Mouse (Mus musculus) heart, embryonic 15.5 days (tissue): ENCODE results near the gene Map1b. TPM values are rescaled to one million over a fixed set of nuclear protein-coding genes. Genes with fewer than 3 reads are reported as not detected.

ENCODE experiments used
- ATAC-seq: fragments of 200-750 bp; cut with Nextera tagmentation; replicated peaks from 2 replicates; pipeline ENCODE4 v1.8.0; 2017; ENCODE audit warnings: low read depth, moderate TSS enrichment; ENCODE audit not compliant: insufficient number of reproducible peaks, insufficient read depth, low FRiP score
- H3K27ac ChIP-seq: fragments of 300-500 bp; sonication (generic); 2 replicates; pipeline ENCODE4 v1.5.1; 2015; ENCODE audit warnings: mild to moderate bottlenecking, inconsistent platforms
- H3K27me3 ChIP-seq: fragments of 300-500 bp; sonication (generic); 2 replicates; pipeline ENCODE4 v1.6.1; 2015; ENCODE audit warnings: inconsistent platforms
- H3K36me3 ChIP-seq: fragments of 300-500 bp; sonication (generic); 2 replicates; pipeline ENCODE4 v1.6.1; 2015; ENCODE audit warnings: mild to moderate bottlenecking, inconsistent platforms
- H3K4me1 ChIP-seq: fragments of 300-500 bp; sonication (generic); replicated peaks from 2 replicates; pipeline ENCODE4 v1.6.1; 2015; ENCODE audit warnings: inconsistent platforms
- H3K4me2 ChIP-seq: fragments of 300-500 bp; sonication (generic); 2 replicates; pipeline ENCODE4 v1.6.1; 2015; ENCODE audit warnings: inconsistent platforms, mild to moderate bottlenecking, moderate library complexity
- H3K4me3 ChIP-seq: fragments of 300-500 bp; sonication (generic); 2 replicates; pipeline ENCODE4 v1.5.1; 2015; ENCODE audit warnings: mild to moderate bottlenecking, inconsistent platforms
- H3K9ac ChIP-seq: fragments of 300-500 bp; sonication (generic); 2 replicates; pipeline ENCODE4 v1.6.1; 2015; ENCODE audit warnings: mild to moderate bottlenecking, inconsistent platforms
- H3K9me3 ChIP-seq: fragments of 300-500 bp; sonication (generic); replicated peaks from 2 replicates; pipeline ENCODE4 v1.6.1; 2016; ENCODE audit warnings: inconsistent platforms
- WGBS: fragments of 180-500 bp; shearing (Covaris S2); methylation state at CpG from one replicate; pipeline ENCODE4 v1.1.7; 2015; ENCODE audit warnings: mixed read lengths; 5-methylcytosine and 5-hydroxymethylcytosine counted together
- polyA plus RNA-seq: library from polyadenylated mRNA; unstranded; fragments of >200 nt; fragmentation: Nextera tagmentation; extraction: Ambion mirVana; gene quantifications from 2 replicates; pipeline ENCODE4 v1.2.1, GENCODE M21; 2015

The Map1b gene
- polyA plus RNA-seq, 1 experiment from 2014 or later: 99.2 TPM

DNA sequence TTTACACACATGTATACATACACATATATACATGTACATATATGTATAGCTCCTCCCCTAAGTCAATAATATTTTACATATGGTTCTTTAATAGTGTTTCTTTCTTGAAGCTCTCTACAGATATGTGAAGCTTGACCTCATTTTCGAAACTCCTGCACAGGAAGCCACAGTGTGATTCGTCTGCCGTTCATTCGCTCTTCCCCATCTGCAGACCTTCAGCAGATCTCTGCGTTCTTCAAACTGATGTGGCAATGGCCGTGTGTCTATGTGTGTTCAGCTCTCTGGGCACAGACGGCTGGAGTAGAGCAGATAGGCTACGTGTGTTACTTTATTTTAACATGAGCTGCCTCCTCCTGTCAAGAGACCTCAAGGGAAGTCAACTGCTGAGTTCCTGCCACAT is 9.2 kb upstream of the Map1b start:
- no peaks in the 10 kb centered on the region for H3K4me1 ChIP-seq
- 69% methylated on average over 8 of the region's 8 CpGs for WGBS
- ATAC-seq: no peak
- no peaks in the 10 kb centered on the region for H3K9me3 ChIP-seq
- no peak overlapping the region for H3K4me2 ChIP-seq
- no peak overlapping the region for H3K4me3 ChIP-seq
- no peaks in the 10 kb centered on the region for H3K27me3 ChIP-seq
- no peak overlapping the region for H3K9ac ChIP-seq
- no peak overlapping the region for H3K27ac ChIP-seq
- H3K36me3 ChIP-seq: no peaks in the 10 kb centered on the region

DNA sequence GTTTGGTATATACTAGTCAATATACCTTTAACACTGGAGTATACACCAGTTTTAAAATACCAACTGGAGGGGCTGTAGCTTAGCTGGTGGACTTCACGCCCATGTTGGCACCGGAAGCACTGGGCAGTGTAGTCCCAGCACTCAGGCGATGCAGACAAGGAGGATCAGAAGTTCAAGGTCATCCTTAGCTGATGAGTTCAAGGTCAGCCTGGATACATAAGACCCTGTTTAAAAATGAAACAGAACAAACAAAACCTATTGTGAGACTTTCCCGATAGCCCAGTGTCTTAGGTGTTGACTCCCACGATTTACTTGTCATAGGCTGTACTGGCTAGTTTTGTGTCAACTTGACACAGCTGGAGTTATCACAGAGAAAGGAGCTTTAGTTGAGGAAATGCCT is 1.5 kb upstream of the Map1b start:
- no peaks in the 10 kb centered on the region for H3K9me3 ChIP-seq
- H3K9ac ChIP-seq: no peak overlapping the region
- ATAC-seq: no peak
- no peaks in the 10 kb centered on the region for H3K36me3 ChIP-seq
- no peak overlapping the region for H3K27ac ChIP-seq
- H3K4me3 ChIP-seq: no peak overlapping the region
- H3K4me2 ChIP-seq: no peak overlapping the region
- no peaks in the 10 kb centered on the region for H3K27me3 ChIP-seq
- 92% methylated on average over 5 of the region's 5 CpGs for whole genome bisulfite sequencing
- peaks cover 18% of the 10 kb centered on the region for H3K4me1 ChIP-seq

DNA sequence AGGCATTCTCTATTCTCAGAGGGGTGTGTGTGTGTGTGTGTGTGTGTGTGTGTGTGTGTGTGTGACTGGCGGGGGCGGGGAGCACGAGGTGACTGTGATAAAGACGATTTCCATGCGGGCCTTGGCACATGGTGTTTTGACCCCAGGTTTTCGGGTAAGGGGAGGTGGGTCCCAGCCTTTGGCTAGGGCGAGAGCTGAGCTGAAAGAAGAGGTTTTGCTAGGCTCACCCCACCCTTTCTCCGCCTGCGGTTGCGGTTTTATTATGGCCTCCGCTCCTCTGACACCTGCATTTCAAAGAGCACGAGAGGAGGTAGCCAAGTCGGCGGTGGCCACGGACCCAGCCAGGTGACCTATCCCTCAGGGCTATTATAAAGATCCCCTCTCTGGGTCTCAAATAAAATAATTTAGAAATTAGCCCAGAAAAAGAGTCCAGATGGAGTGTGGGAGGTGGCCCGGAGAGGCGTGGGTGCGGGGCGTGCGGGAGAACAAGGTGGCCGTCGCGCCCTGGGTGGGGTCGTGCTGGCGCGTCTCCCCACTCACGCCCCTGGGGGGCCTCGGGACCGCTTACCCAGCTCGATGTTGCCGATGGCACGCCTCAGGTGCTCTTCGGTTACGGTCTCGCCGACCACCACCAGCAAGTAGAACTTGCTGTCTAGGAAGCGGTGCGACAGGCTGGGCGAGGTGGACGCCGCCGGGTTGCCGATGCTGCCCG is 448 bp downstream of the Map1b start:
- peaks cover 23% of the 10 kb centered on the region for H3K4me1 ChIP-seq
- H3K4me2 ChIP-seq: peak overlapping the region; percentile 81
- no peaks in the 10 kb centered on the region for H3K9me3 ChIP-seq
- WGBS: under 1% methylated on average over 44 of the region's 44 CpGs
- peak overlapping the region; percentile 94 for H3K27ac ChIP-seq
- peak overlapping the region; percentile 74 for H3K4me3 ChIP-seq
- no peaks in the 10 kb centered on the region for H3K27me3 ChIP-seq
- H3K9ac ChIP-seq: peak overlapping the region; percentile 85
- ATAC-seq: 0 out of 2 replicates have a peak, but pooled peaks have one; percentile 20
- H3K36me3 ChIP-seq: no peaks in the 10 kb centered on the region

DNA sequence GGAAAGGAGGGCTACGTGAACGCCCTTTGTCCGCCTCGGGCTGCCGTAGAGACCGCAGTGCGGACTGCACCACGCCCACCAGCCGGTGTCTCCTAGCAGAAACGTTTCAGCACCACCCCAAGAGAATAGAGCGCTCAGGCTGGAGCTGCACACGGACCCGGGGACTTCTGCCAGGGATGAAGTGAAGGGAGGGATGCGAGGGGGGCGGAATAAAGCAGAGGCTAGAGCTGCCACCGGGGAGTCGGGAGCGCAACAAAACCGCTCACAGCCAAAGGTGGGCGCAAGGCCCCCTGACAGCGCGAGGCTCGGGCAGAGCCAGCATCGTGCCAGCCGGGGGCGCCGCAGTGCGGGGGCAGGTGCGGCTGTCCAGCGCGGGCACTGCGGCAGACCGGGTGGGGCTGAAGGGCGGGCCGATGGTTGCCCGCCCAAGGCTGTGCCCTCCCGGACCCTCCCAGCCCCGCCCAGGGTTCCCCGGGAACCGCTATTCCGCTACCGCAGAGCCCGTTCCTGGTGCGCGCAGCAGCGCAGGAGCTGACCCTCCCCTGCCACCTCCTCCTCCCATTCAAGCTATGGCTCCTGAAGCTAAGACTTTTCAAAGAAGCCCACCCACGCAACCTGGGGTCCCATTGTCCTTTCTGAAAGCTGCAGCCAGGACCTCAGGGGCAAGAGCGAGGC is 1.3 kb downstream of the Map1b start:
- Histone ChIP-seq H3K4me1 (peaks cover 23% of the 10 kb centered on the region), H3K9ac (peak overlapping the region; percentile 85), H3K4me2 (peak overlapping the region; percentile 81), H3K9me3 (no peaks in the 10 kb centered on the region), H3K4me3 (peak overlapping the region; percentile 74), H3K27me3 (no peaks in the 10 kb centered on the region), H3K27ac (peak overlapping the region; percentile 94), H3K36me3 (no peaks in the 10 kb centered on the region)
- peak; percentile 84 for ATAC-seq
- under 1% methylated on average over 48 of the region's 48 CpGs for WGBS

DNA sequence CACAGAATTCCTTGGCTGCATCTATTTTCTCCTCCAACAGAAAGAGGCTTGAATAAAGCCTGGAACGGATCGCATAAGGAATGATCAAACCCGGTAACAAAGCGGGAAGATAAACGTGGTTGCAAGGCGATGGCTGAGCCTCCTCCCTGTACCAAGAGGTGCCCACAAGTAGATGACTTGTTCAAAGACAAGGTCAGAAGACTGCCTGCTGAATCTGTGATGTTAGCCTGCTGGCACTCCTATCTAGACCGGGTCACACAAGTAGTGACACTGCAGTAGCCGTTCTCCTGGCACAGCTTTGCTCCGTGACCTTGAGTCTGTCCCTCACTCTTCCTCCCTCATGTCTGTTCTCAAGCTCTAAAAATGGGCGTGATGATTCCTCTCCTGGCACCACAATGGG is 2.4 kb downstream of the Map1b start:
- Histone ChIP-seq H3K9ac (peak overlapping the region; percentile 48; the same call in 1 of the 2 replicates), H3K36me3 (no peaks in the 10 kb centered on the region), H3K4me2 (peak overlapping the region; percentile 81), H3K27me3 (no peaks in the 10 kb centered on the region), H3K4me1 (peaks cover 25% of the 10 kb centered on the region), H3K9me3 (no peaks in the 10 kb centered on the region), H3K4me3 (peak overlapping the region; percentile 74), H3K27ac (peak overlapping the region; percentile 94)
- no peak for ATAC-seq
- 13% methylated on average over 10 of the region's 10 CpGs for WGBS

- peaks cover 32% of the 10 kb centered on the region for H3K4me1 ChIP-seq
- H3K27me3 ChIP-seq: no peaks in the 10 kb centered on the region
- H3K9ac ChIP-seq: no peak overlapping the region
- peak overlapping the region; percentile 74 for H3K4me3 ChIP-seq
- H3K27ac ChIP-seq: peak overlapping the region; percentile 25
- WGBS: 14% methylated on average over 7 of the region's 7 CpGs
- H3K9me3 ChIP-seq: no peaks in the 10 kb centered on the region
- ATAC-seq: no peak
- peak overlapping the region; percentile 81 for H3K4me2 ChIP-seq
- no peaks in the 10 kb centered on the region for H3K36me3 ChIP-seq
Measured at GRCm38 (mm10) chr13:99513138-99513537, 3.2 kb downstream of the Map1b start.

- Histone ChIP-seq H3K9me3 (no peaks in the 10 kb centered on the region), H3K27me3 (no peaks in the 10 kb centered on the region), H3K4me2 (no peak overlapping the region), H3K4me3 (no peak overlapping the region), H3K36me3 (peaks cover 9% of the 10 kb centered on the region; the same call in 1 of the 2 replicates), H3K9ac (no peak overlapping the region), H3K4me1 (peaks cover 27% of the 10 kb centered on the region), H3K27ac (no peak overlapping the region)
- ATAC-seq: no peak
- WGBS: 91% methylated on average over 4 of the region's 4 CpGs
Measured at GRCm38 (mm10) chr13:99509896-99510295, 6.4 kb downstream of the Map1b start.

- H3K9me3 ChIP-seq: no peaks in the 10 kb centered on the region
- H3K4me3 ChIP-seq: no peak overlapping the region
- peaks cover 30% of the 10 kb centered on the region for H3K4me1 ChIP-seq
- no peaks in the 10 kb centered on the region for H3K27me3 ChIP-seq
- H3K4me2 ChIP-seq: no peak overlapping the region
- peaks cover 9% of the 10 kb centered on the region; the same call in 1 of the 2 replicates for H3K36me3 ChIP-seq
- no peak overlapping the region for H3K9ac ChIP-seq
- WGBS: 39% methylated on average over 2 of the region's 2 CpGs
- H3K27ac ChIP-seq: no peak overlapping the region
- ATAC-seq: no peak
Measured at GRCm38 (mm10) chr13:99506580-99506962, 9.8 kb downstream of the Map1b start.

DNA sequence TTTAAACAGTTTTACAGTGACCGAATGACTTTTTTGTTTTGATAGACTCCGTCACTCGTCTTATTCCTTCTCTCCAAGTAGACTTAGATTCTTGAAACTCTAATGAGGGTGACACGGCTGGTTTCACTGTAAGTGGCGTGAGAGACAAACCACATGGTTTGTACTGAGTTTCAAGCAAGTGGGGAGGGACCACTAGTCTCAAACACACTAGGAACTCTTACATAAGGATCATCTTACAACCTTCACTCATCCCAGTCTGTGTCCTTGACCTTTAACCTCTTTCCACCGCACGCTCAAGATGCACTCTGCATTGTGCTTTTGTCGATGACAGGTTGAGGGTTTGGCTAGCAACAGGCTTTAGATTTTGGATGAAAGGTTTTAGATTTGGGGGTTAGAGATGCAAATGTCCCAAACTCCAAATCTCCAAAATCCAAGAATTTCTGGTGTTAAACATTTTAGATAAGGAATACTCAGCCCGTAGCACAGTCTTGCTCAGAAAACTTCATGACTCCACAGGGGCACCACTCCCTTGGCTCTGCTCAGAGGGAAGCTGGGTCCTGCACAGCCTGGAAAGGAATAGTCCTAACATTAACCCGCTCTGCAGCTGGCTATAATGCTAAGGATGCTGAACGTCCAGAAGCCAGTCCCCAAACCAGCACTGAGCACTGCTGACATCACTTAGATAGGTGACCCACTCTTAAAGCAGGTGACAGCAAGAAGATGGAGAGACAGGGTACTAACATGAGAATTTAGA is 10.3 kb downstream of the Map1b start:
- ATAC-seq: no peak
- peaks cover 9% of the 10 kb centered on the region; the same call in 1 of the 2 replicates for H3K36me3 ChIP-seq
- no peak overlapping the region for H3K27ac ChIP-seq
- no peak overlapping the region for H3K9ac ChIP-seq
- H3K27me3 ChIP-seq: no peaks in the 10 kb centered on the region
- no peak overlapping the region for H3K4me3 ChIP-seq
- peaks cover 29% of the 10 kb centered on the region for H3K4me1 ChIP-seq
- H3K9me3 ChIP-seq: no peaks in the 10 kb centered on the region
- 75% methylated on average over 11 of the region's 11 CpGs for WGBS
- no peak overlapping the region for H3K4me2 ChIP-seq

GRCm38 (mm10) chr13:99503370-99503979 is 12.9 kb downstream of the Map1b start:
- WGBS: 54% methylated on average over 14 of the region's 14 CpGs
- H3K27me3 ChIP-seq: no peaks in the 10 kb centered on the region
- no peak overlapping the region for H3K4me2 ChIP-seq
- H3K27ac ChIP-seq: no peak overlapping the region
- H3K36me3 ChIP-seq: peaks cover 9% of the 10 kb centered on the region; the same call in 1 of the 2 replicates
- no peaks in the 10 kb centered on the region for H3K9me3 ChIP-seq
- no peak for ATAC-seq
- no peak overlapping the region for H3K9ac ChIP-seq
- H3K4me1 ChIP-seq: peaks cover 24% of the 10 kb centered on the region
- no peak overlapping the region for H3K4me3 ChIP-seq

DNA sequence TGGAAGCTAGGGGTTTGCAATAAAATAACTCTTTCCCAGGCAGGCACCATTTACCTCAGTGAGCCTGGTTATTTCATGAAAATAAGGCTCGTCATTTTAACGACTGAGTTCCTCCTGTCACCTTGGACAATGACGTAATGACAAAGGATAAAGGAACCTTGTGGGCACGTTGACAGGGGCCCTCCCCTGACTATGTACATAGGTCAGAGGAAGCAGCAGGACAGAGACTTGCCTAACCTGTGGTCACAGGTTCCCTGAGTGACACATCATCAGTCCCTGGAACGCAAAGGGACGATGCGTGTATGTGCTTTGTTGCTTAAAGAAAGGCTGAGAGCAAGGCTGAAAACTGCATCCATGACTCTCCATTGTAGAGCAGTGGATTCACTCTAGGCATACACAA is 13.4 kb downstream of the Map1b start:
- H3K4me2 ChIP-seq: no peak overlapping the region
- no peaks in the 10 kb centered on the region for H3K27me3 ChIP-seq
- no peak overlapping the region for H3K4me3 ChIP-seq
- H3K27ac ChIP-seq: no peak overlapping the region
- no peak for ATAC-seq
- WGBS: 58% methylated on average over 7 of the region's 7 CpGs
- H3K9me3 ChIP-seq: no peaks in the 10 kb centered on the region
- no peak overlapping the region for H3K9ac ChIP-seq
- H3K36me3 ChIP-seq: peaks cover 7% of the 10 kb centered on the region; the same call in 1 of the 2 replicates
- peaks cover 21% of the 10 kb centered on the region for H3K4me1 ChIP-seq
